Mouse (Mus musculus): ENCODE measurements around the gene Ctsl.
A peak's percentile ranks its signal among the peaks of the same experiment; 100 is the strongest.

Ctsl gene

GRCm38 (mm10) chr13:64312916-64313289 is 57.8 kb downstream of the Ctsl start:
- H3K36me3 ChIP-seq (ENCODE audit: control insufficient read depth, insufficient read depth, low read length, poor library complexity, severe bottlenecking) = no peaks in the 10 kb centered on the region
- DNase-seq (ENCODE audit: low read depth, low spot score) = no peak
- no peaks in the 10 kb centered on the region for H3K27me3 ChIP-seq (ENCODE audit: control insufficient read depth, insufficient read depth, low read length, poor library complexity, severe bottlenecking)

DNA sequence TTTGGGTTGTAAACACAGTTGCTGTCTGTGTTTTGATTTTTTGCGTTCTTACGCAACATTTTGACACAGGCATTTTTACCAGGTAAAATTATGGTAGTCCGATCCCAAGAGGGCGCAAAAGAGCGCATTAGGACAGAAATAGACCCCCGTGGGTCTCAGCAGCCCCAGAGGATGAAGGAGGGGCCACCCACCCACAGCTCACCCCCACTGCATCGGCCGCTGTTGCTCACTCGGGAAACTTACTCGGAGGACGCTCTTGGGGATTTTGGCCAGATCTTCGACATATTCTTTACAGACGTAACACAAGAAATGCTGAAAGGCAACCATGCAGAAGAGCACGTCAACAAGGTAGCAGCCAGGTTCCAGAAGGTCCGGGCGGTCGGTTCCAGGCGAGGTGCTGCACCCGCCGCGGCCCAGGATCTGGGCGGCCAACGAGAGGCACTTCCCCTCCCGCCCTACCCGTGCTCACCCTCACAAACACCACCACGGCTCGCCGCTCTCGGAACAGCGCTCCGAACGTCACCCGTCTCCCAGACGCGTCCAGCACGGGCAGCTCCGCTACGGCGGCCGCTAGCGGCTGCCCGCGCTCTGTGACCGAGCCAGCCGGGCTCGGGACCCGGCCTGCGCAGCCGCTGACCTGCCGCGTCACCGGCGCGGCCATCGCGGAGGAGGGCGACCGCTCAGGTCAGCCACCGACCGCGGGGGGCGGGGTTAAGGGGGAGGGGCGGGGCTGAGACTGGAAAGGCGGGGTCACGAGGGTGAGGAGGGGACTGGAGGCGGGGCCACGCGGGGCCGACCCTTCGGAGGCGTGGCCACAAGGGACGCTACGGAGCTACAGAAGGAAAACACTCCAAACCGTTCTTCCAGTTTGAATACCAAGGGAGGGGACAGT is 58.4 kb downstream of the Ctsl start, which contains the start of gene Aaed1:
Gene Aaed1 (minus strand): TSS at position 687 of the 892 bp plus-strand sequence.
- no peaks in the 10 kb centered on the region for H3K36me3 ChIP-seq (ENCODE audit: control insufficient read depth, insufficient read depth, low read length, poor library complexity, severe bottlenecking)
- H3K27me3 ChIP-seq (ENCODE audit: control insufficient read depth, insufficient read depth, low read length, poor library complexity, severe bottlenecking) = no peaks in the 10 kb centered on the region
- DNase-seq (ENCODE audit: low read depth, low spot score) = peak; percentile 86

DNA sequence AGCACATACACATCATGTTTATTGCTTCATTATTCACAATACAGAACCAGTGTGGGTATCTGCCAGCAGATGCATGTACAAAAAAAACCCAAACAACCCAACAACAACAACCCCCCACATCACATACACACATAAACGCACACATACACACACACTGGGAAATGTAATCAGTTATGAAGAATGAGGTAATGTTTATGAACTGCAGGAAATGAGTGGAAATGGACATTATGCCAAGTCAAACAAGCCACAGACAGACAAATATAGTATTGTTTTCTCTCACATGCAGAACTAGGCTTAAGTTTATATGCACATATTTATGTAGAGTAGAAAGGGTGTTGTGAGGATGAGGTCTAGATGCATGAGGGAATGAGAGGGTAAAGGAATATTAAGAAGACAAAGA is 59.4 kb downstream of the Ctsl start:
- no peaks in the 10 kb centered on the region for H3K27me3 ChIP-seq (ENCODE audit: control insufficient read depth, insufficient read depth, low read length, poor library complexity, severe bottlenecking)
- DNase-seq (ENCODE audit: low read depth, low spot score) = no peak

DNA sequence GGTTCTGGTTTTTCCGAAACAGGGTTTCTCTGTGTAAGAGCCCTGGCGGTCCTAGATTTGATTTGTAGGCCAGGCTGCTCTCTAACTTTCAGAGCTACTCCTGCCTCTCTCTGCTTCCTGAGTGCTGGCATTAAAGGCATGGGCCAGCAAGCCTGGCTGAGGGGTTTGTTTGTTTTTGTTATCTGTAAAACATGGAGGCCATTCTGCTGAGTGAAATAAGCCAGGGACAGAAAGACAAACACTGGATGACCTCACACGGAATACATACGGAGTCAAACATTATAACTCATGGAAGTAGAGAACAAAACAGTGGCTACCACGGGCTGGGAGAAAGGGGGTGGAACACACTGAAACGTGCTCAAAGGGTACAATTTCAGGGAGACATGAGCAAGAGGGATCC is 60.1 kb downstream of the Ctsl start:
- 0 out of 2 replicates have a peak, but pooled peaks cover 2% of the 10 kb centered on the region for H3K36me3 ChIP-seq (ENCODE audit: control insufficient read depth, insufficient read depth, low read length, poor library complexity, severe bottlenecking)
- no peaks in the 10 kb centered on the region for H3K27me3 ChIP-seq (ENCODE audit: control insufficient read depth, insufficient read depth, low read length, poor library complexity, severe bottlenecking)
- no peak for DNase-seq (ENCODE audit: low read depth, low spot score)

More for the DNA sequence above, 59.4 kb downstream of the Ctsl start:
- 0 out of 2 replicates have a peak, but pooled peaks cover 2% of the 10 kb centered on the region for H3K36me3 ChIP-seq (ENCODE audit: control insufficient read depth, insufficient read depth, low read length, poor library complexity, severe bottlenecking)

DNA sequence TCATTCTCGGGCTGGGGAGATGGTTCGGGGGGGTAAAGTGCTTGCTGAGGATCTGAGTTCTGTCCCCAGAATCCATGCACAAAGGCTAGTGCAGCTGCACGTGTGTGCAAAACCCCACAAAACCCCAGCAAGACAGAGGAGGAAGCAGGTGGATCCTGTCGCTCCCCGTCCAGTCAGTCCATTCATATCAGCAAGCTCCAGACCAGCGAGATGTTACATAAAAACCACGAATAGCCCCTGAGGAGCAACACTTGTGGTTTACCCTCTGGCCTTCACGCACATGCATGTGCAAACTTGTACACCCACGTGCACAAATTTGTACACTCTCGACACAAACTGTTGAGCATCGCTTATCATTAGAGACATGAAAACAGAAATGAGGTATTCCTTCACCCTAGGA is 60.8 kb downstream of the Ctsl start:
- DNase-seq (ENCODE audit: low read depth, low spot score) = peak; percentile 22
- no peaks in the 10 kb centered on the region for H3K27me3 ChIP-seq (ENCODE audit: control insufficient read depth, insufficient read depth, low read length, poor library complexity, severe bottlenecking)
- 0 out of 2 replicates have a peak, but pooled peaks cover 2% of the 10 kb centered on the region for H3K36me3 ChIP-seq (ENCODE audit: control insufficient read depth, insufficient read depth, low read length, poor library complexity, severe bottlenecking)

Data from splenic B cell, adult 2 months (primary cell).